8 mouse cellular contexts compared by ENCODE assay signal in genomic region chr10:78464792-78465207, GRCm38 (mm10). TPM values are rescaled to one million over a fixed set of nuclear protein-coding genes. Genes with fewer than 3 reads are reported as not detected.
DNase-seq lines count a peak whose midpoint lies in the region; ATAC-seq lines count a peak whose summit lies in the region.

TSS of gene Pdxk (minus strand) at chr10:78464975.

- peaks cover 49% of the 10 kb centered on the region for H3K79me2 ChIP-seq in macrophage (ENCODE audit: inconsistent target)

- H3K4me2 ChIP-seq in hindbrain, embryonic 16.5 days (ENCODE audit: low read length) = peak within 1 kb of the TSS; percentile 90

- peak within 1 kb of the TSS; percentile 74 for H3K4me3 ChIP-seq in hindbrain, embryonic 16.5 days (ENCODE audit: low read length)
- peak within 1 kb of the TSS; percentile 91 for H3K4me3 ChIP-seq in macrophage (ENCODE audit: inconsistent target)

- no peaks in the 10 kb centered on the region for H3K9me3 ChIP-seq in hindbrain, embryonic 16.5 days (ENCODE audit: control insufficient read depth, low read length)

- no peaks in the 10 kb centered on the region for H3K27me3 ChIP-seq in hindbrain, embryonic 16.5 days (replicated peaks; ENCODE audit: control insufficient read depth, insufficient read depth, low read length)

- WGBS in hindbrain, embryonic 16.5 days = under 1% methylated on average over 34 of the region's 35 CpGs
- under 1% methylated on average over 33 of the region's 35 CpGs for WGBS in macrophage (ENCODE audit: missing documents)

- peak; percentile 96 for ATAC-seq in hindbrain, embryonic 16.5 days

- peak; percentile 95 for DNase-seq in T-cell, adult 2 months (ENCODE audit: low spot score)
- peak; percentile 93 to 96 for DNase-seq in cerebellum, postnatal 36 days
- DNase-seq in gastrocnemius, adult 18-20 months (ENCODE audit: low spot score) = peak; percentile 95
- DNase-seq in left cerebral cortex, adult 18-20 months (ENCODE audit: low spot score in 2 of 2) = peak; percentile 91 to 96
- DNase-seq in right cerebral cortex, adult 18-20 months = peak; percentile 97
- peak; percentile 63 for DNase-seq in urinary bladder, postnatal 10 days (ENCODE audit: low spot score)

- H3K9ac ChIP-seq in hindbrain, embryonic 16.5 days (ENCODE audit: low read depth, low read length) = peak within 1 kb of the TSS; percentile 74

- H3K27ac ChIP-seq in hindbrain, embryonic 16.5 days (ENCODE audit: low read depth, low read length) = peak within 1 kb of the TSS; percentile 57
- peak within 1 kb of the TSS; percentile 99 for H3K27ac ChIP-seq in macrophage

- H3K36me3 ChIP-seq in hindbrain, embryonic 16.5 days (ENCODE audit: control insufficient read depth, insufficient read depth, low read length) = no peaks in the 10 kb centered on the region
- H3K36me3 ChIP-seq in macrophage (ENCODE audit: inconsistent target) = no peaks in the 10 kb centered on the region

- peaks cover 15% of the 10 kb centered on the region for H3K4me1 ChIP-seq in hindbrain, embryonic 16.5 days (ENCODE audit: control insufficient read depth, insufficient read depth, low read depth, low read length)

RNA-seq across cellular contexts. Expression of gene Pdxk, which starts in this region (rescaled TPM):
- total RNA-seq in gastrocnemius, adult 18-20 months (2021) = 1 to 10 TPM; 6.2 to 7.1 TPM
- 52.5 and 59.5 TPM in 2 replicates for polyA plus RNA-seq in hindbrain, embryonic 16.5 days (2015; fragmentation: Nextera tagmentation; extraction: Ambion mirVana)
- 100 to 1,000 TPM; 124 to 128 TPM for total RNA-seq in left cerebral cortex, adult 18-20 months (2021)
- total RNA-seq in macrophage (2018; cell fraction: chromatin; rRNA removed) = 100 to 1,000 TPM in 5 of 26 experiments, 10 to 100 TPM in 18, 1 to 10 TPM in 3; 5.2 to 163 (median 28.1) TPM
- 100 to 1,000 TPM in 25 of 26 experiments, 10 to 100 TPM in 1; 79.3 to 334 (median 151) TPM for total RNA-seq in macrophage (2018; cell fraction: cytosol; rRNA removed)
- total RNA-seq in macrophage (2018; cell fraction: nucleus; rRNA removed) = 100 to 1,000 TPM in 9 of 26 experiments, 10 to 100 TPM in 17; 27.6 to 223 (median 87.2) TPM
- 172 to 209 TPM (median 200 TPM) in 3 replicates for polyA plus RNA-seq in macrophage (2018)

Comparison
In these comparisons a context has a peak if more than half of its experiments do, and no peak if none do; other contexts are left out.
1. Peak in every context shown above with its lines: DNase-seq, ATAC-seq, H3K4me3 ChIP-seq and H3K27ac ChIP-seq.
2. RNA of gene Pdxk (total RNA-seq): 124 to 128 TPM in left cerebral cortex, adult 18-20 months; 6.2 to 7.1 TPM in gastrocnemius, adult 18-20 months; every median in the first group is over 10 times any median in the second.